Mouse (Mus musculus): ENCODE measurements around the gene Ncbp3. TPM values are rescaled to one million over a fixed set of nuclear protein-coding genes. Genes with fewer than 3 reads are reported as not detected.

The Ncbp3 gene
- total and polyA plus RNA-seq, 2 experiments: 1.3 to 3.7 TPM

GRCm38 (mm10) chr11:73015391-73016102 is 32.0 kb upstream of the Ncbp3 start:
- WGBS: 83% methylated on average over 5 of the region's 5 CpGs
- DNase-seq (ENCODE audit: extremely low read depth, low read depth, low spot score): no peak
- Histone ChIP-seq H3K27me3 (ENCODE audit: control insufficient read depth, insufficient read depth, low read length) (peaks cover 6% of the 10 kb centered on the region), H3K27ac (replicated peaks; ENCODE audit: insufficient read depth, low read depth, low read length) (no peak overlapping the region), H3K79me2 (ENCODE audit: control insufficient read depth, insufficient read depth, low read length) (no peaks in the 10 kb centered on the region), H3K4me3 (ENCODE audit: insufficient read depth, low read depth, low read length) (no peak overlapping the region), H3K36me3 (ENCODE audit: control insufficient read depth, insufficient read depth, low read length) (no peaks in the 10 kb centered on the region), H3K9ac (ENCODE audit: low read depth, low read length) (no peak overlapping the region), H3K4me1 (ENCODE audit: control insufficient read depth, insufficient read depth, low read length) (0 out of 2 replicates have a peak, but pooled peaks cover 5% of the 10 kb centered on the region)
- TF ChIP-seq CTCF (IDR thresholded peaks at IDR 0.05; ENCODE audit: low read depth, low read length) (no peak), POLR2A (IDR thresholded peaks at IDR 0.05; ENCODE audit: extremely low read depth, insufficient read depth, low read length) (no peak)

GRCm38 (mm10) chr11:73016103-73016420 is 31.5 kb upstream of the Ncbp3 start:
- no peak for TF ChIP-seq CTCF (IDR thresholded peaks at IDR 0.05; ENCODE audit: low read depth, low read length)
- no peak for TF ChIP-seq POLR2A (IDR thresholded peaks at IDR 0.05; ENCODE audit: extremely low read depth, insufficient read depth, low read length)
- peaks cover 6% of the 10 kb centered on the region for H3K27me3 ChIP-seq (ENCODE audit: control insufficient read depth, insufficient read depth, low read length)
- no peak overlapping the region for H3K9ac ChIP-seq (ENCODE audit: low read depth, low read length)
- no peaks in the 10 kb centered on the region for H3K79me2 ChIP-seq (ENCODE audit: control insufficient read depth, insufficient read depth, low read length)
- H3K4me1 ChIP-seq (ENCODE audit: control insufficient read depth, insufficient read depth, low read length): 0 out of 2 replicates have a peak, but pooled peaks cover 5% of the 10 kb centered on the region
- 80% methylated on average over 6 of the region's 6 CpGs for WGBS
- H3K27ac ChIP-seq (replicated peaks; ENCODE audit: insufficient read depth, low read depth, low read length): no peak overlapping the region
- no peaks in the 10 kb centered on the region for H3K36me3 ChIP-seq (ENCODE audit: control insufficient read depth, insufficient read depth, low read length)
- H3K4me3 ChIP-seq (ENCODE audit: insufficient read depth, low read depth, low read length): no peak overlapping the region
- no peak for DNase-seq (ENCODE audit: extremely low read depth, low read depth, low spot score)

- H3K27me3 ChIP-seq (ENCODE audit: control insufficient read depth, insufficient read depth, low read length): peaks cover 6% of the 10 kb centered on the region
- peak; percentile 49 for DNase-seq (ENCODE audit: extremely low read depth, low read depth, low spot score)
- 0 out of 2 replicates have a peak, but pooled peaks cover 5% of the 10 kb centered on the region for H3K4me1 ChIP-seq (ENCODE audit: control insufficient read depth, insufficient read depth, low read length)
- H3K36me3 ChIP-seq (ENCODE audit: control insufficient read depth, insufficient read depth, low read length): no peaks in the 10 kb centered on the region
- peak within 1 kb of the TSS; percentile 54 for H3K9ac ChIP-seq (ENCODE audit: low read depth, low read length)
- H3K4me3 ChIP-seq (ENCODE audit: insufficient read depth, low read depth, low read length): peak within 1 kb of the TSS; percentile 68
- no peaks in the 10 kb centered on the region for H3K79me2 ChIP-seq (ENCODE audit: control insufficient read depth, insufficient read depth, low read length)
- 2% methylated on average over 57 of the region's 57 CpGs for WGBS
- H3K27ac ChIP-seq (replicated peaks; ENCODE audit: insufficient read depth, low read depth, low read length): no peak within 1 kb of the TSS
- no peak for TF ChIP-seq POLR2A (IDR thresholded peaks at IDR 0.05; ENCODE audit: extremely low read depth, insufficient read depth, low read length)
- TF ChIP-seq CTCF (IDR thresholded peaks at IDR 0.05; ENCODE audit: low read depth, low read length): no peak
Observed at GRCm38 (mm10) chr11:73018471-73019146, 29.0 kb upstream of the Ncbp3 start, which contains the start of gene Camkk1. TSS of gene Camkk1 (plus strand) at chr11:73019008.

- H3K9ac ChIP-seq (ENCODE audit: low read depth, low read length): peak overlapping the region; percentile 54
- no peak for TF ChIP-seq CTCF (IDR thresholded peaks at IDR 0.05; ENCODE audit: low read depth, low read length)
- no peak for TF ChIP-seq POLR2A (IDR thresholded peaks at IDR 0.05; ENCODE audit: extremely low read depth, insufficient read depth, low read length)
- no peak for DNase-seq (ENCODE audit: extremely low read depth, low read depth, low spot score)
- 3% methylated on average over 46 of the region's 46 CpGs for WGBS
- no peaks in the 10 kb centered on the region for H3K36me3 ChIP-seq (ENCODE audit: control insufficient read depth, insufficient read depth, low read length)
- peaks cover 6% of the 10 kb centered on the region for H3K27me3 ChIP-seq (ENCODE audit: control insufficient read depth, insufficient read depth, low read length)
- H3K27ac ChIP-seq (replicated peaks; ENCODE audit: insufficient read depth, low read depth, low read length): no peak overlapping the region
- H3K4me1 ChIP-seq (ENCODE audit: control insufficient read depth, insufficient read depth, low read length): 0 out of 2 replicates have a peak, but pooled peaks cover 5% of the 10 kb centered on the region
- no peaks in the 10 kb centered on the region for H3K79me2 ChIP-seq (ENCODE audit: control insufficient read depth, insufficient read depth, low read length)
- peak overlapping the region; percentile 68 for H3K4me3 ChIP-seq (ENCODE audit: insufficient read depth, low read depth, low read length)
Observed at GRCm38 (mm10) chr11:73019147-73019795, 28.3 kb upstream of the Ncbp3 start.

- Histone ChIP-seq H3K9ac (ENCODE audit: low read depth, low read length) (no peak overlapping the region), H3K79me2 (ENCODE audit: control insufficient read depth, insufficient read depth, low read length) (no peaks in the 10 kb centered on the region), H3K27me3 (ENCODE audit: control insufficient read depth, insufficient read depth, low read length) (peaks cover 6% of the 10 kb centered on the region), H3K27ac (replicated peaks; ENCODE audit: insufficient read depth, low read depth, low read length) (no peak overlapping the region), H3K4me3 (ENCODE audit: insufficient read depth, low read depth, low read length) (no peak overlapping the region), H3K36me3 (ENCODE audit: control insufficient read depth, insufficient read depth, low read length) (no peaks in the 10 kb centered on the region), H3K4me1 (ENCODE audit: control insufficient read depth, insufficient read depth, low read length) (0 out of 2 replicates have a peak, but pooled peaks cover 5% of the 10 kb centered on the region)
- DNase-seq (ENCODE audit: extremely low read depth, low read depth, low spot score): no peak
- 72% methylated on average over 7 of the region's 7 CpGs for WGBS
- TF ChIP-seq POLR2A (IDR thresholded peaks at IDR 0.05; ENCODE audit: extremely low read depth, insufficient read depth, low read length) (no peak), CTCF (IDR thresholded peaks at IDR 0.05; ENCODE audit: low read depth, low read length) (no peak)
Observed at GRCm38 (mm10) chr11:73020953-73021800, 26.4 kb upstream of the Ncbp3 start.
